Mouse (Mus musculus) 3T3-L1 (cell line): ENCODE results near the gene Ugt2a2.
"Not testable (repeated sequence)": the region's sequence is repeated elsewhere in the genome, so short reads cannot be mapped to it uniquely, and the experiment has no call there.

Source experiments
- DNase-seq: peaks from one replicate; pipeline ENCODE4 v3.0.0-alpha.2; 2015; ENCODE audit warnings: low read depth, low spot score

Ugt2a2 gene

DNA sequence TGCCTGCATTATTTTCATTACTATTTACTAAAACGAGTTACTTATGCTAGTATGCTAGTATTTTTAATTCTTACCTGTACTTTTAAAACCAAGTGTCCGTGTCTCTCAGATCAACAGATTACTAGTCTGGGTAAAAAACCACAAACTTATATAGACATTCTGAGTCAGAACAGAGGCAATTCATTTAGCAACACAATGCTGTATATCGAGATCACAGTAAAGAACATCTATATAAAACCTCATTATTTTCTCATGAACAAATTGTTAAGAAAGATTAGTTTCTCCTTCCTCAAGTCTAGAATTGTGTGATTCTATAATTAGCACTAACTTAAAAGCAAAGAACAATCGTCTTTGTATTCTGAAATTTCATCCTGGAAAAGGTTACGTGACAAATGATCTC is at the start of gene Ugt2a2:
Ugt2a2 (minus strand) TSS at position 101 of the 400 bp plus-strand sequence.
- no peak for DNase-seq

DNA sequence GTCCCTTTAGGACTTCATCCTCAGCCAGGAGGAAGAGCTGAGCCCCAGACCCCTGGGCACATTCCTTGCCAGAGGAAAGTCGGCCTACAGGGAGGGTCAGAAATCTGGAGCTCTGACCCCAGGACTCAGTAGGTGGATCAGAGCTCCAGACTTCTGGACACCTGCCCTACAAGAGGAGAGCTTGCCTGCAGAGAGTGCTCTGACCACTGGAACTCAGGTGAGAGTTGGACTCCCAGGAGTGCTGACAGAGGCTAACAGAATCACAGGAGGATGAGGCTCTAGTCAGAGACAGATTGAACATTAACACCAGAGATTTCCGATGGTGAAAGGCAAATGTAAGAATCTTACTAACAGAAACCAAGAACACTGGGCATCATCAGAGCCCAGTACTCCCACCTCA is 41.5 kb upstream of the Ugt2a2 start:
- DNase-seq: not testable (repeated sequence)

DNA sequence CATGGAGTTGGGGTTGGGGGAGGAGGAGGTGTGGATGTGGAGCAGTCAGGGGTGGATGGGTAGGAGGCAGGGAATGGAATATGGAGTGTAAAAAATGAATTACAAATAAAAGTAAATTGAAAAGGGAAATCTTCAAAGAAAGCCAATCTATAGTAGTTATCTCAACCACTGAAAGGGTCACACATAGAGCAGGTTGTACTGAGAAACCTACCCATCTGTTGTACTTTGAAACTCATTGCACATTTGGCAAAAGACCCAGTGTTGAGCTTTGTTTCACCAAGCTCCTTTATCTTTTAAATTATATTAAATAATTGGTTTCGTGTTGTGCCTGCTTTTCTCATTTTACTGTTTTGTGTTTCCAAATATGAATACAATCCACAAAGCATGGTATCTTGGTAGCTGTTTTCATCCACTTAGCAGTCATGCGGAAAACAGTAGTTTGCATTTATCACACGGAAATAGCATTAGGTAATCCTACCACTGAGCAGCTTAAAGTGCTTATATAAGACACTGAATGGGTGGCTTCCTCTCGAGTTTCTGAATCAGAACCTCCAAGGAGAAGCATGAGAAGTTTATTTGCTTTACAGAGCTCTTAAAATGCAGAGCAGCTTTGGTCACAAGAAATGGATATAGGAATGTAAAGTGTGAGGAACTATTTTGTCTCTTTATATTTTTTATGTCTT is 23.9 kb upstream of the Ugt2a2 start:
- no peak for DNase-seq

DNA sequence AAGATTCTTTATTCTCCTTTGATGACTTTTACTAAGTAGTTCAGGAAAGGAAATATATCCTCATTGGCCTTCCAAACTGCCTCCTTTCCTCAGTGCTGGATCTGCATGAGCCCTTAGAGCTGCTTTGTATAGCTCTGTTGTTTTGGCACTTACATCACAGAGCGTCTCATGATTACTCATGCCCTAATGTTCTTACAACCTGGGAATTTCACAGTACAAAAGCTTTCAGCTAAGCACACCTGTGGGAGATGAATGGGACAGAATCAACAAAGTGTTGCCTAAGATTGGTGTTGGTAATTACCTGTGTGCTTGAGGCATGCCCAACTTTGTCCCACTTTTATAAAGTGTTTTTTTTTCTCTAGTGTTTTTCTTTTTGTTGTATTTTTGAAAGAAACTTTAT is 20.6 kb upstream of the Ugt2a2 start:
- no peak for DNase-seq

DNA sequence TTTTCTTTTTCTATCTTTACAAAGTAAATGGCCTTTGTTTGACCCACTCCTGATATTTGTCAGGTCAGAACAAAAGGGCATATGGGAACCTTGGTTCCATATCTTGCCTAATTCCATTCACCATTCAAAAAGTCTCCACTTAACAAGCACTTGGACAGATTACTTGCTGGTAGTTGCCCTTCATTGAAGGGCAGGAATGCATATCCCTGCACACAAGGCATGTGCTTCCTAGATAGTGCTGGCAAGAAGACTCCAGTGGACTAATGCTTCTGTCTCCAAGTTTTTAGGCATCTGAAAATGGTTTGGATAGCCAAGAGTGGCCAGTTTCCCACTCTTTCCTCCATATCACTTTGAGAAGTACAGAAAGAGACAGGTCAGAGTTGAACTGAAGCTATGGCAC is 17.3 kb upstream of the Ugt2a2 start:
- DNase-seq: no peak

DNA sequence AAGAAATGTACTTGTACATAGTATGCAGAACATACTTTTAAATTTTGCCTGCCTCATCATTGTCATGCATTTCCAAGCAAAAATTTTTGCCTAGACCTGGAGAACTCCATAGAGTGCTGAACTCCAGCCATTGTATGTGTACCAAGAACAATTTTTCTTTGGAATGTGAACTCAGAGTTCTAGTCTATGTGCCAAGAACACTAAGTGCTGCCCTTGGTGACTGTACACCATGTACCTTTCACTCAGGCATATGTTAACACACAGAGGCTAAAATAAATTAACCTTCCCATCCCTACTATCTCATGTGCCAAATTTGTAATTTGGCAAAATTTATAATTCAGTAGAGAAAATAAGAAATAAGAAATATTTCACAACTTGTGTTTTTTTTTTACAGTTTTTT is 16.9 kb upstream of the Ugt2a2 start:
- DNase-seq: no peak

DNA sequence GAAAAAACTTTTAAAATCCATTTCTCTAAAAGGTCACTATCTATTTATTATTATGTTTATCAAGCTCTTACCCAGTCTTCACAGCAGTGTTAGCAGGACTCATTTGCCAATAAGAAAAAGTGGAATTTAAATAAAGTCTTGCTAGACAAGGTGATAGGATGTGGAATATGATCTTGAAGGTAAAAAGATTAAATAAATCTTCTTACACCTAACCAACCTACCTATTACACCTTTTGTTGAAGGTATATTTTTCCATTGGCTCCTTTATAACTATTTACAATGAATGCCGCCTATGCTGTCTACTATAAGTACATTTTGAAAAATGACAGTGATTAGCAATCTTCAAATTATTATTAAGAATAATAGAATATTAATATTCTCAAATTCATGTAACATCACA is 8.7 kb upstream of the Ugt2a2 start, which contains the start of gene Ugt2a1:
Ugt2a1 (minus strand) TSS at position 101 of the 400 bp plus-strand sequence.
- DNase-seq: no peak

DNA sequence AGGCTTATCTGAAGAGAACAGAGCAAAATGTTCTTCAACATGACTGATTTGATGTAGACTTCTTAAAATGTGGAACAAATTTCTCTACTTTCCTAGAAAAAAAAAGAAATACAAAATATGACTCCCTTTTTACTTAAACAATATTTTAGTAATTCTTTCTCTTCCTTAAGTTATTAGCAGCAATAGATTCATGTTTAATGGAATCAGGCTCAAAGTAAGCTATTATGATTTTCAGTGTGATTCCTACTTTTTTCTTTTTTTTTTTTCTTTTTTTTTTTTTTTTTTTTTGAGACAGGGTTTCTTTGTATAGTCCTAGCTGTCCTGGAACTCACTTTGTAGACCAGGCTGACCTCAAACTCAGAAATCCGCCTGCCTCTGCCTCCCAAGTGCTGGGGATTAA is 4.6 kb upstream of the Ugt2a2 start, which contains the start of gene Gm43638:
Gm43638 (minus strand) TSS at position 101 of the 400 bp plus-strand sequence.
- DNase-seq: not testable (repeated sequence)

DNA sequence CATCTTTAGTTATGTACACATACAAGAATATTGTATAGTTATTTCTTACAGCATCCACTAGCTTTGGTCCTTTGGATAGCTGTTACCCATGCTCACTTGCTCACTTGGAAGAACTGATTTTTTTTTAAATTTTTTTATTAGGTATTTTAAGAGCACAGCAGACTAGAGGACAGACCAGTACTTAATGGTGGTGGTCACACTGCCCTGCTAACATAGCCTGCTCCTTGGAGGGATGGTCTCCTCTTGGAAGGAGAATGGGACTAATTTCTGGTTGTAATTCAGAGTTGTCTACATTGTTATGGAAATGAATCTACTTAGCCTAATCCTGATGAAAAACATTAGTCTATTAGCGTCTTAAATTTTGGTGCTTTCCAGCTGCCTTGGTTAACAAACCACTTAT is 23.2 kb downstream of the Ugt2a2 start:
- no peak for DNase-seq

DNA sequence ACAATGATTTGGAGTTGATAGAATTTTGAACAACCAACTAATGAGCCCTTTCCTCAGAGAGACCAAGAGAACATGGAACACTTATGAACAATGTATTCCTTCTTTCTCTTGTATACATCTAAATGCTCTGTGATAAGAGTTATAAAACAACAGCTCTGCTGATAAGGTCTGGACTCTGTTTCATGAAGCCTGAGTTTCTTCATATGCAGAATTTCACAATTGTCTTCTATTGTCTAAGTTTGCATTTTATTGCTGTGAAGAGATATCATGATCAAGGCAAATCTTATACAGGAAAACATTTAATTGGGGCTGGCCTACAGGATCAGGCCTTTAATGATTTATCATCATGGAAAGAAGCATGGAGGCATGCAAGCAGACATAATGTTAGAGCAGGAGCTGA is 24.4 kb downstream of the Ugt2a2 start:
- no peak for DNase-seq

DNA sequence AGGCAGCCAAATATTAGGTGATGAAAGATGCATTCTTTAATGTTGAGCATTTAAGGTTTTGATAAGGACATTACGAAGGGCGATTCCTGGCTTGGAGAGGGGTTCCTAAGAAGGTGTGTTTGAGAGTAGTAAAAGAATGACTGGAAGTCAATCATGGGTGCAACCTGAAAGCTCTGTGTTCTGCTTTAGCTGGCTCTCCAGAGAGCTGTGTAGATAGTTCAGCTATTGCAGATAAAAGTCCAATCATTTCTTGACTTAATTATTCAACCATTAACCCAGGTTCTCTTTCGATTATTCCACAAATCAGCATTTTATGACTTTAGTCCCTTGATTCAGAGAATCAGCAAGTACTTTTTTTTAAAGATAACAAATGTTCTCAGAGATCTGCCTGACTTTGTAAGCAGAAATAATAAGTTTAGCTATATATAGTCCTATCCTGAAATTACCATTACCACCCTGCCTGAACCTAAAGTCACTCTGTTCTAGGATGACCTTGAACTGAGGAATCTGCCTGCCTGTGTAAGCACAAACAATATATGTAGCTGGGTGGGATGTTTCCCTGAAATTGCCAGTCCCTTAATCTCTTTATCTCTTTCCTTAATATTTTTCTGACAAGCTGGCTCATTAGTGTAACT is 25.7 kb downstream of the Ugt2a2 start:
- DNase-seq: no peak

DNA sequence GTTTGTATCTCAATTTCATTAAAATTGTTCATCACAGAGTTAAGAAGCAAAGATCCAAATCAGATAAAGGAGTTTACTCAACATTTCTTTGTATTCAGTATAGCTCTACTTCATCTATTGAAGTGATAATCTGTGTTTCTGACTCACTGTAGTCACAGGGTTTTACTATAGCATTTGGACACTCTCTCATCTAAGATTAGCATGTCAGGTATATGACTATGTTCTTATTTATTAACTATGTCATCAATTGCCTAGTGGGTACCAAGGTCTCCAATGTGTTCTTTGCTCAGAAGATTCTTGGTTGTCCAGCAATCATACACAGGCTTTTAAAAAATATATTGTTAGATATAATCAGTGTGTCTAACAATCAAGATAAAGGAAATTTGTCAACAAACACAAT is 26.5 kb downstream of the Ugt2a2 start:
- no peak for DNase-seq

DNA sequence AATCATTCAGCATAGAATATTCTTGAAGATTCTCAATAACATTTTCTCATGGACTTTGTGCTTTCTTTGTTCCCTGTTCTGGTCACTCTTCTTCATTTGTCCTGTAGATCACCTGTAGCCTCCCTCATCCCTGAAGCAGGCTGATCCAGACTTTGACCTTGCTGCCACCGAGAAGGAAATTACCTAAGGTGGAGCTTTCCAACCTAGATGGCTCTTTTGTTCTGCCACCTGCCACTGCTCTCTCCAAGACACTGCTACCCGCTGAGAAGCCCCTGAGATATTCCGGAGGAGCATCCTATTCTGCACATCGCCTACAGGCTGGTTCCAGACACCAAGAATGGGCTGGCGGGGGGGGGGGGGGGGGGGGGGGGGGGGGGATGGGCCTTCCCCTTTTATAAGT is 29.5 kb downstream of the Ugt2a2 start:
- not testable (repeated sequence) for DNase-seq

DNA sequence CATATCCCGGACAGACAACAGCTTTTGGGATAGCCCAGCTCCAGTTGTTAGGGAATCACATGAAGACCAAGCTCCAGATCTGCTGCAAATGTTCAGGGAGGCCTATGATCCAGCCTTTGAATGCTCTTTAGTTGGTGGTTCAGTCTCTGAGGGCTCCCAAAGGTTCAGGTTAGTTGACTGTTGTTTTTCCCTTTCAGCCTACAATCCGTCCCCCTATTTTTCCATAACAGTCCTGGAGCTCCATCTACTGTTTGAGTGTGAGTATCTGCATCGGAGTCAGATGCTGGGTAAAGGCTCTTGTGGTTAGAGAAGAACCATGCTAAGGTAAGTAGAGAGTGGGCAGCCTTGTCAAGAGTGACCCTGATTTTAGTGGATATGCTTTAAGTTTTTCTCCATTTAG is 45.8 kb downstream of the Ugt2a2 start:
- peak; percentile 13 for DNase-seq

DNA sequence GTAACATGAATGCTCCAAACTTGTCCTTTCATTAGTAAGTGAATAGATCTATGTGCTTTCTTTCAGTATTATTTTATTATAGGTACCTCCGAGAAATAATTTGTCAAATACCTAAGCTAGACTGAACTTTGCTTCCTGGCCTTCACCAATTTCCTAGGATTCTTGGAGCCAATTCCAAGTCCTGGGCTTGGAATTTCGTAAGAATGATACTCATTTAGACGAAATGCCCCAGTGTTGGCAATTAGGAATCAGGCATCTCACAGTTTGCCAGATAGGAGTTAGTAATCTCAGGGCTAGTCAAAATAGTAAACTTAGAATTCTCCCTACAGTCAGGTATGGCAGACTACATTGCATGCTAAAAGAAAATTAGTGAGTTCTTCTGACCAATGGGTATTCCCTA is 56.4 kb downstream of the Ugt2a2 start:
- no peak for DNase-seq

DNA sequence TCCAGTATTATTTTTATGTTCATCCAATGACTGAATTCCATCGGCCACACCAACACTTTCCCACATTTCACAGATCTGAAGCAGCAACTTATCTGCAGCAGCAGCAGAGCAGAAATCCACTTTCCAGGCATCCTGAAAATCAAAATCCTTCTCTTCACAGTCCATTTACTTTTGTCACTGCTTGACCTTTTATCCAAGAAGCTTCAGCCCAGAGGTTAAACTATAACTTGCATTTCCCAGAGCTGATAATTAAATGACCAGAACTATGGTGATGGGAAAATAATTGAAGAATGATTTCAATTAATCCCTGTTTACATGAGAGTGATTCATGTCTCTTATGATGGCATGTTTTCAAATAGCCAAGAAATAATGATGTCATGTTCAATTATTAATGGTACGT is 58.0 kb downstream of the Ugt2a2 start, which contains the start of gene Ugt2b38:
Ugt2b38 (minus strand) TSS at position 163 of the 400 bp plus-strand sequence.
- DNase-seq: not testable (repeated sequence)
